In the genomic region with DNA sequence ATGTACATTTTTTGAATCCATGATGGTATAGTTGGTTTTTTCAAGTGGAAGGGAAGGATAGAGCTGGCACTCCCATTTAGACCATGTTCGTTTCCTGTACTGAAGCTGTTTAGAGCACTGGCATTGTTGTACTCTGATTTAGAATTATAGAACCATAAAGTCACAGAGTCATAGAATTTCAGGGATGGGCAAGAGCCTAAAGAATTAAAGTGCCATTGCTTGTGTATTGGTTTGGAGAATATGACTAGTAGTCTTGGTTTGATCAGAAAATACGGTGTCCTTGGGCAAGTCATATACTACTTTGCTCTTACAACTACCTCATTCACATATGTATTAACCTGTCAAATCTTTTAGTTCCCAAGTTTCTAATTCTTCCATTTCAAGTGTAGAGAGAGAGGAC, we compare ENCODE assay signal across 42 mouse cellular contexts. TPM values are rescaled to one million over a fixed set of nuclear protein-coding genes. Genes with fewer than 3 reads are reported as not detected.
"Had no signal": no experiment of that assay in that cellular context is flagged by ENCODE, and none has a peak within 500 bp of the region (broad histone marks: within the 10 kb centered on the region; RNA-seq: fewer than 3 reads in every experiment).

A gene (minus strand): TSS at position 101 of the 400 bp plus-strand sequence.

- H3K27ac ChIP-seq: heart, embryonic 10.5 days; heart, embryonic 13.5 days; heart, embryonic 15.5 days; hindbrain, embryonic 10.5 days; hindbrain, embryonic 12.5 days; hindbrain, embryonic 13.5 days; hindbrain, embryonic 14.5 days; hindbrain, embryonic 15.5 days; hindbrain, postnatal 0 days; intestine, embryonic 15.5 days; kidney, embryonic 15.5 days; kidney, postnatal 0 days; layer of hippocampus, adult 2 months had no signal

- H3K27me3 ChIP-seq: heart, embryonic 12.5 days; heart, embryonic 13.5 days; heart, embryonic 15.5 days; hindbrain, embryonic 12.5 days; hindbrain, embryonic 13.5 days; hindbrain, embryonic 15.5 days; intestine, embryonic 15.5 days; kidney, embryonic 15.5 days had no signal

- H3K36me3 ChIP-seq: heart, embryonic 10.5 days; heart, embryonic 12.5 days; heart, embryonic 13.5 days; heart, embryonic 15.5 days; hindbrain, embryonic 10.5 days; hindbrain, embryonic 12.5 days; hindbrain, embryonic 13.5 days; hindbrain, embryonic 15.5 days; intestine, embryonic 15.5 days; kidney, embryonic 15.5 days had no signal

- H3K4me1 ChIP-seq: heart, embryonic 10.5 days; heart, embryonic 12.5 days; heart, embryonic 13.5 days; heart, embryonic 15.5 days; hindbrain, embryonic 10.5 days; hindbrain, embryonic 12.5 days; hindbrain, embryonic 13.5 days; hindbrain, embryonic 15.5 days; intestine, embryonic 15.5 days; kidney, embryonic 15.5 days had no signal

- DNase-seq: heart, postnatal 10 days; heart, postnatal 14 days; heart, postnatal 36 days; heart, postnatal 4 days; kidney, adult 11 months; kidney, adult 18-20 months; kidney, adult 2 months; kidney, adult 8-10 months; kidney, adult 9 months; kidney, postnatal 10 days; kidney, postnatal 14 days; kidney, postnatal 25 days; kidney, postnatal 36 days; kidney, postnatal 4 days; layer of hippocampus, adult 9-11 months; layer of hippocampus, postnatal 36 days had no signal

- H3K4me3 ChIP-seq: heart, embryonic 10.5 days; heart, embryonic 12.5 days; heart, embryonic 13.5 days; heart, embryonic 15.5 days; hindbrain, embryonic 10.5 days; hindbrain, embryonic 12.5 days; hindbrain, embryonic 13.5 days; hindbrain, embryonic 15.5 days; intestine, embryonic 15.5 days; kidney, embryonic 15.5 days; layer of hippocampus, adult 2 months had no signal

RNA-seq across cellular contexts. Expression of the gene that starts here (rescaled TPM):
- polyA plus RNA-seq: heart, embryonic 10.5 days; heart, embryonic 11.5 days; heart, embryonic 12.5 days; heart, embryonic 13.5 days; heart, embryonic 14.5 days; heart, embryonic 15.5 days; heart, embryonic 16.5 days; heart, postnatal 0 days; hindbrain, embryonic 10.5 days; hindbrain, embryonic 11.5 days; hindbrain, embryonic 12.5 days; hindbrain, embryonic 13.5 days; hindbrain, embryonic 14.5 days; hindbrain, embryonic 15.5 days; hindbrain, embryonic 16.5 days; hindbrain, postnatal 0 days; inflammation-experienced regulatory T-cells, adult 6 months; intestine, embryonic 14.5 days; intestine, embryonic 15.5 days; intestine, embryonic 16.5 days; kidney, adult 2 months; kidney, embryonic 14.5 days; kidney, embryonic 15.5 days; kidney, embryonic 16.5 days; kidney, postnatal 0 days; large intestine, adult 2 months had no signal
